Mouse (Mus musculus): ENCODE measurements around the gene Prr12. TPM values are rescaled to one million over a fixed set of nuclear protein-coding genes. Genes with fewer than 3 reads are reported as not detected.

Gene Prr12
- polyA plus RNA-seq, 1 experiment, result 20.5 TPM

DNA sequence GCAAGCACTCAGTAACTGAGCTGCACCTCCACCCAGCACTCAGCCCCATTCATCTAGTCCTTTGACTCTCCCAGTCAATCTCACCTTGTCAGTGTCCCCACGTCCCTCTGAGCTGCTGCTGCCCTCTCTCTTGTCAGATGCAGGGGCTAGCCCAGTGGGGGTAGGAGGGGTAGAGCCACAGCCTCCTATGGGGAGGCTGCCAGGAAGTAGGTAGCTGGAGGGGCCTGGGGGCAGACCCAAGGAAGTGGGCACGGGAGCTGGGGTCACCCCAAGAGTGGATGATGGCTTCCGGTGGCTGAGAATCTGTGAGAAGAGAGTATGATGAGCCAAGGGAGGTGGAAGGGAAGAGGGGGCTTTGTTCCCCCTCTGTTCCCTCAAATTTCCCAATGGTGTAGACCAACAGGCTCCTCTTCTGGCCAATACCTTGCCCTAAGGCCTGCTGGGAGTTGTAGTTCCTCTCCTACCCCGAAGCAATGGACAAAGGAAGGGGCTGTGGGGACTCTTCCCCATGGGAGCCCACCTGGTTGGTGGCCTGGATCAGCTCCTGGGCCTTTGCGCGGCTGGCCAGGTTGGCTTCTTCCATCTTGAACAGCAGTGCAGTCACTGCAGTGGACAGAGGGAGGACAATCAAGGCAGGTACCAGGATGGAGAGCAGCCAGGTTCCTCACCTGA lies 47.2 kb downstream of the Prr12 start:
- DNase-seq (ENCODE audit: extremely low spot score in 1 of 2, low spot score in 1 of 2), result no peak

DNA sequence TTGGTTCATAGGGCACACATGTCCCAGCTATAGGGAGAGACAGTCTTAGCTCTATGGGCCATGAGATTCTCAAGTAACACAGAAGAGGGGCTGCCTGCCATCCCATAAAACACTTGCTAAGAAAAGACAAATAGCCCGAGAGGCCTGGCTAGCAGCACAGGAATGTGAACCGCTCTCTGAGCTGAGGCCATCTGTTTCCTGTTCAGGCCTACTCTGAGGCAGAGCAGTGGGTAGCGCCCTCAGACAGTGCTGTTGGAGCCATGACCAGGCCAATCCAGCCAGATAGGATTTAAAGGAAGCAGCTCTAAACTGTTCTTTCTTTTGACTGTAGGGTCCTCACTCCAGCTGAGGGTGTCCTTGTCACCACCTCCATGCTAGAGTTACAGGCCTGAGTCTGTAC lies 48.1 kb downstream of the Prr12 start:
- DNase-seq (ENCODE audit: extremely low spot score in 1 of 2, low spot score in 1 of 2), result no peak

DNA sequence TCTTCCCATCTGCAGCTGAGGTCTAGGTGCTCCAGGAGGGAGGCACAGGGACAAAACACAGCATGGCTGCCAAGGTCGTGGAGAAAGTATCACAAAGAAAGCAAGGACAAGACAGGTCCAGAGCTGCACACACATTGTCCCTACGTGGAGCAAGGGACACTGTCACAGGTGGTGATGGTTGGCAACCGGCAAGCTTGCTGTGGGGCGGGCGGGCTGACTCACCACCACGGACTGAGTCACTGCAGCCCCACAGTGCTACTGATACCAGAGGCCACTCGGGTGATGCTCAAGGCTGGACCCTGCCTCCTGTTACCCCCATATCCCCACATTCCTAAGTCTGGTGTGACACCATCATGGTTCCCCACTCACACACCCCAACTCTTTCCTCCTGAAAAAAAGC lies 50.2 kb downstream of the Prr12 start:
- no peak for DNase-seq (ENCODE audit: extremely low spot score in 1 of 2, low spot score in 1 of 2)

DNA sequence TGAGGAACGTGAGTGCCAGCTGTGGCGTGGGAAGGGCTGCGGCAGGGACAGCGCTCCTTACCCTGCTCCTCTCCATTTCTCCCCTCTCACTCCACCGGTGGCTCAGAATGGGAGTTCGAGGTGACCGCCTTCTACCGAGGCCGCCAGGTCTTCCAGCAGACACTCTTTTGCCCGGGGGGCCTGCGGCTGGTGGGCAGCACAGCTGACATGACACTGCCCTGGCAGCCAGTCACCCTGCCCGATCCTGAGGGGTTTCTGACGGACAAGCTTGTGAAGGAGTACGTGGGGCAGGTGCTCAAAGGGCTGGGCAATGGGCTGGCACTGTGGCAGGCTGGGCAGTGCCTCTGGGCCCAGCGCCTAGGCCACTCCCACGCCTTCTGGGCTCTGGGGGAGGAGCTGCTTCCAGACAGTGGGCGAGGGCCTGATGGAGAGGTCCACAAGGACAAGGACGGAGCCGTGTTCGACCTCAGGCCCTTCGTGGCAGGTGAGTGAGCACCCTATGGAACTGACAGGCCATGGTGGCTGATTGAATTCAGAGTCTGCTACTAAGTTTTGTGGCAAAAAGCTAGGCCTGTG lies 52.1 kb downstream of the Prr12 start:
- no peak for DNase-seq (ENCODE audit: extremely low spot score in 1 of 2, low spot score in 1 of 2)

DNA sequence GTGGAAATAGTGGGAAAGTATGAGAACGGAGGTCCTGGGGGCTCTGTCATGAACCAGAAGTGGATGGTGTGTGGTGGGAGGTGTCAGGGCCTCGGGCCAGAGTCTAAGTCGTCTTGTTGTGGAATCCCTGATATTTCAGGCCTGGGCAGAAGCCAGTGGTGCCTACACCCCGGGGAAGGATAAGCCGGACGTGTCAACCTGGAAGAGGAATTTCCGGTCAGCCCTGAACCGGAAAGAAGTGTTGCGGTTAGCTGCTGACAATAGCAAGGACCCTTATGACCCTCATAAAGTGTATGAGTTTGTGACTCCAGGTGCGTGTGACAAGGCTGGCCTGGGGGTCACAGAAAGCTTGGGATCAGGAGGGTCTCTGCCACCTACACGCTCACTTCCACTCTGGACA lies 52.9 kb downstream of the Prr12 start:
- DNase-seq (ENCODE audit: extremely low spot score in 1 of 2, low spot score in 1 of 2), result no peak

DNA sequence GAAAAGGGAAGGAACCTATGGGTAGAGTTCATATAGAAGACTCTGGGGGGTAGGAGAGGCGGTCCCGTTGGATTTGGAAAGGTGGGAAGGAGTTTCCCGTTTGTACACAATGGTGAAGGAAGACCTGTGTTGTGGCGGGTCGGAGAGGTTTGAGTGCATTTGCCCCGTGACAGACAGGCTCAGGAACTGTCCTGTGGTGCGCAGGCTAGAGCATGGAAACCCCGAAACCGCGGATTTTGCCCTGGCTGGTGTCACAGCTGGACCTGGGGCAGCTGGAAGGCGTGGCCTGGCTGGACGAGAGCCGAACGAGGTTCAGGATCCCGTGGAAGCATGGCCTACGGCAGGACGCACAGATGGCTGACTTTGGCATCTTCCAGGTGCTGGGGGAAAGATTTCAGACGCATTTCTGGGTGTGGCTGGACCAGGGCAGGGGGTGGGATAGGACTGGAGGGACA lies 54.2 kb downstream of the Prr12 start, which contains the start of gene Bcl2l12:
TSS of gene Bcl2l12 (minus strand) at position 212 of the 455 bp plus-strand sequence.
- no peak for DNase-seq (ENCODE audit: extremely low spot score in 1 of 2, low spot score in 1 of 2)

DNA sequence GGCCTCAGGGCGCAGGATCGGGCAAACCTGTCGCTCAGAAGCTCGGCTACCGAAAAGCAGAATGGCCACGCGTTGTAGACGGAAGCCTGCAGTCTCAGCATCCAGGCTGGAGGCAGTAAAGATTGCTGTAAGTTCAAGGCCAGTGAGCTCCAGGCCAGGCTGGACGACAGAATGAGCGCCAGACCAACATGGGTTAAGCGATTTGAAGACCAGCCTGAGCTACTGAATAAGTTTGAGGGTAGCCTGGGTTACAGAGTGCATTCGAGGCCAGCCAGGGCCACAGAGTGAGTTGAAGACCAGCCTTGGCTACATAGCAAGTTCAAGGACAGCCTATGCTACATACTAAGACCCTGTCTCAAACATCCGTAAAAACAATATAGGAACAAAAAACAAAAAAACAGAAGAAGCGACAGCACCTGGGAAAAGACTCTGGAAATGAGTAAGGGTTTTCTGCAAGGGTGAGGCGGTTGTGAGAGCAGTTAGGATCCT lies 54.7 kb downstream of the Prr12 start:
- DNase-seq (ENCODE audit: extremely low spot score in 1 of 2, low spot score in 1 of 2), result no peak

DNA sequence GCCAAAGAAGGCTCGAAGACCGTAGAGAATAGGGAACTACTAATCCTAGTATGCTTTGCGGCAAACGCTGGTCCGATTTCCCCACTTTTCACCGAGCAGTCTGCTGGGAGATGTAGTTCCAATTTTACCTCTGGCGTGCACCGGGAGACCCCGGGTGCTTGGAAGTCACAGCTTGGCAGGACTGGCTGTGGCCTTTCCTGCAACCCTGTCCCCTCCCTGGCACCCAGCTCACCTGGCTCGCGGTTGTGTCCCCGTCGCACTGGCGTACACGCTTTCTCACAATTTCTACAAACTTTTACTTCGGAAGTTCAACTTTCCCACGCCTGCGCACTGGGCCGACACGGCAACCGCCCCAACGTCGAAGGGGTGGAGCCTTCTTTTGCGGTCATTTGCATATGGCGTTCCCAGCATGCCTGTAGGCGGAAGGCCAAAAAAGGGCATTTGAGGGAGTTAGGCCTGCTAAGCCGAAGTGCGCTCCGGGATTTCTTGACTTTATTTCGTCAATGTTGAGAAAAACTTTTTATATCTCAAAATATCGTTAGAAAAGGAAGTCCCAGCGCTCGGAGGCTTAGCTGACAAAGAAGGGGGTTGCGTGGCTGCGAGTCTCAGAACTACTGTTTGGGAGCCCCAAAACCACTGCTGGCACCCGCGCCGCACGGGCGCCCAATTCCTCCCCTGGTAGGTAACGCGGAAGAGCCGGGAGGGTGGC lies 55.3 kb downstream of the Prr12 start, which contains the start of gene Irf3:
TSS of gene Irf3 (plus strand) at position 418 of the 709 bp plus-strand sequence.
- DNase-seq (ENCODE audit: extremely low spot score in 1 of 2, low spot score in 1 of 2), result peak; percentile 90 to 98

DNA sequence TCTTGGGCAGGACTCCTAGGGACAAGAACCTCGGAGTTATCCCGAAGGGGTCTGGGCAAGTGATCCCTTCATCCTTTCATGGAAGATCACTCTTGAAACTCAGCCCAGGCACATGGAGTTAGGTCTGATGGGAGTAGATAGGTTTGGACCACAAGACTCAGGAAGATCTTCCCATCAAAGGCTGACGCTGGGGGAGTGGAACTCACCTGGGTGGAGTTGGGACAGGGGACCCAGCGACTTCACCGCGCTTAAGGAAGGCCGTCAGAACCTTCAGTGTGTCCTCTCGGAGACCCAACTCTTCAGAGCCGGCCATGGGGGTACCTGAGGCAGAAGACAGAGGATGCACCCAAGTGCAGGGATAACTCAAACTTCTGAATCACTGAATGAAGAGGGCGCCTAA lies 56.0 kb downstream of the Prr12 start:
- no peak for DNase-seq (ENCODE audit: extremely low spot score in 1 of 2, low spot score in 1 of 2)

DNA sequence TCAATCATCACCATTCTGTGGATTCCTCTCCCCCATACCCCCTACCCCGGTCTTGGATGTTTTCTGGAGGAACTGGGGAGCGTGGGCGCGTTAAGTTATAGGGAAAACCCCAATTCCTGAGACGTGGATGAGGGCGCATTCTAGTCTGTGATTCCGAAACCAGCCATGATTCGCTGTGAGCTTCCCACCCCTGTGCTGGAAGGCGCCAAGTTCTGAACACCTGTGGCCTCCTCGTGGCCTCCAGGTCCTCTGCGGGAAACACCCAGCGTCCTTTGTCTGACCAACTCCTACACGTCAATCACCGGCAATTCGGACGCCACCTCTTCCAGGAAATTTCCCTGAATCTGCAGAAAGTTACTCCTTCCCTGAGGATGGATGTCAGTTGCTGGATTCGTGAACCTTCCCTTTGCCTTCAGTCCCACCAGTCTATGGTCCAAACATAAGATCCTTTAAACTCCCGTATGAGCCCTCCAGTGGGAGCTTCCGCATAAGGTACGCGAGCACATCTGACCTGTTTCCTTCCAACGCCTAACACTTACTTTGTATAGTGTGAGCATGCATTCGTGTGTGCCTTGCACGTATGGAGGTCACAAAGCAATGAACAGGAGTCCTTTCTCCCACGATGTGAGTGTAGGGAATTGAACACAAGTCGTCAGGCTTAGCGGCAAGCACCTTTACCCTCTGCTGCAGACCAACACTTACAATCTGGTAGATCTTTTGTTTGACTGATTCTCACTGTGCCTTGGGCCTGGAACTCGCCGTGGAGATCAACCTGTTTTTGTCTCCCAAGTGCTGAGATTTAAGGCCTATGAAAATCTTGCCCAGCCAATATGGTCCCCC lies 65.6 kb downstream of the Prr12 start:
- no peak for DNase-seq (ENCODE audit: extremely low spot score in 1 of 2, low spot score in 1 of 2)

DNA sequence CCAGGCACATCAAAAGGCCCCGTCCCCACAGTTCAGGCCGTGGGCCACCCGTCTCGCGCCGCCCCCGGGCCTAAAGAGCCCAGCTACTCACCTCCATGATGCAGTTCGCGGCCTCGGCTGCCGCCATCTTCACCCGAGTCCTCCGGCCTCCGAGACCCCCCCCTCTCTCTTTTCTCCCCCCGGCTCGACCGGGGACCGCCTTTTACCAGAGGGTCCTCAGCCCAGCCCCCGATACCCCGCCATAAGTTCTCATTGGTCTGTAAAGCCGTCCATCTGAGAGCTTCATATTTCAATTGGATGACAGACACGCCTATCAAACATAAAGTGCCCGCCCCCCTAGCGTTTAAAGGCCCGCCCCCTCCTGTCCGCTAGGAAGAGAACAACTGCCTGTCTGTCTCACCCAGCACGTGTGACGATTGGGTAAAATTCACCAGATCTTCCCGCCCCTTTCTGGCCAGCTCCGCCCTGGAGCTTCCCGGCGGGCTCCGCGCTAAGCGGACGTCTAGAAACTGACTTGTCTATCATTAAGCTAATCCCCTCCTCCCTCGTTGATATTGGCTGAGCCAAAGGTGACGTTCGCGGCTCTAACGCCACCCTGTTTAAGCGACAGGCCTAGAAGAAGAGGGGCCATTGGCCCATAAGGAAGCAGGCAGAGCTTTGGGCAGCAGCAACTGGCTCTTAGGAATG lies 66.3 kb downstream of the Prr12 start, which contains the start of gene Prmt1:
TSS of gene Prmt1 (minus strand) at position 377 of the 687 bp plus-strand sequence.
- DNase-seq (ENCODE audit: extremely low spot score in 1 of 2, low spot score in 1 of 2), result peak; percentile 99 to 100

DNA sequence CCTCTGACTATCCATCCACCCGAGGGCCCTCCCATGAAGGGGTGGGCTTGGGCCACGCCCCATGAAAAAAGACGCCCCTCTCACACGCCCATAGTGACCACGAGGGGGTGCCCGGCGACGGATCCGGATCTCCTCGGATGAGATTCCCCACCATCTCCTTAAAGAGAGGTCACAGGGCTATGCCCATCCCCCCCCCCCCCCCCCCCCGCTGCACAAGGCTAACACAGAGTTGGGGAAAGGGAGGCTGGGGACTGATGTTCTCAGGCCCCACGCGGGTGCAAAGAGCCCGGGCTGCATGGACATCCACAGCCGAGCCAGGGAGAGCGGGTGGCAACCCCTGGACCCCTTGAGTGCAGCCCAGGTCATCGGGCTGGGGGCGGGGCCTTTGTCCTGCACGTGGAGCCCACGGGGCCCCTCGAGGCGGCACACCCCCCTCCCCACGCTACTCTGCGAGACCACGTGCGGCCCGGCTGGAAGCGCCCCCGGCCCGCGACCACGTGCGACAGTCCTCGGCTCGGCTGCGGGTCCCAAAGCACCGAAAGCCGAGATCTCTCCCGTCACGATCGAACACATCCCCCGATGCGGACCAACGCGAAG lies 67.0 kb downstream of the Prr12 start:
- DNase-seq (ENCODE audit: extremely low spot score in 1 of 2, low spot score in 1 of 2), result peak in 1 of 2 experiments; percentile 48

DNA sequence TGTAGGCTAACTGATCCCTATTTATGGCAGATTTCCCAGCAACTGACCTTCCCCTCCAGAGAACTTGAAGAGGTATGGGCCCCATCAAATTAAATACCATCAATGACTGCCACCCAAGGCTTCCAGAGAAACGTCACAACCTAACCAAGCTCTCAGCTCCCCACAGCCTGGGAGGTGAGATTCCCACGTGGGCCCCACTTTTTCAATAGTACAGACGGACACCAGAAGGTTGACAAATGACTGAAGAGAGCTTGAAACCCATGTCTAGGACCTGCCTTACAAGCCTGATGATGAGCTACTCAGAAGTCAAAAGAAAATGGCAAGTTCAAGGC lies 67.9 kb downstream of the Prr12 start:
- DNase-seq (ENCODE audit: extremely low spot score in 1 of 2, low spot score in 1 of 2), result no peak

DNA sequence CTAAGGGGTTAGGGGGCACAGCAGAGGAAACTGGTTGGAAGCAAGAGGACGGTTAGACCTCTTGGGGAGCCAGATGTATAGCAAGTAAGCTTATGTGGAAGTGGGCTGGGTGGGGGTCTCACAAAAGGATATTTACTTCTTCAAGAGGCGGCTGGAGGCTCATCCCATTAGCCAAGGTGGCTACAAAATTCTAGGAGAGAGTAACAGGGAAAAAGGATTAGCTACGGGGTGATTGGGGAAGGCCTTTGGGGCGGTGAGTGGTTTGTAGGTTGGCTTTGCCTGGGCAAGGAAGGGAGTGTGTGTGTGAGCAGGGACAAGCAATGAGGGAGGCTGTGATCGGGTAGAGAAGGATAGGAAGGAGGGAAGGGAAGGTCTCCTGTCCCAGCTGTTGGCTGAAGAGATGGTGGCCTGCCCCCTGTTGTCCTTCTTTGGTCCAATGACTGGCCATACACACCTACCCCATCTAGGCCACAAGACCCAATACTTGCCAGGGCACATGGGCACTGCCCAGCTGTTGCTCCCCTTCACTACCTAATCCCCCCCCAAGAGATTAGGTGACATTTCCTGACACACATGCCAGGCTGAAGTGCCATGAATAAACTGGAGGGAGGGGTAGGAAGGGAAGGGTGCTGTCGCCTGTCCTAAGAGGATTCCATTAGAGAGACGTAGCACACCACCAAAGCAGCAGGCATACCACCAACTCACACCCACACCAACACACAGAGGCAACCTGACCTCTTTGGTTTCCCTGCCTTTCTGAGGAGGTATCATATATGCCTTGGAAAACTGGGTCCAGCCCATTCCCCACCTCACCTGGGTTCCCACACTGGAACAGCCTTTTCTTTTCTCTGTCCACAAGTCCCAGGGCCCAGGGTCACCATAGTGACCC lies 68.5 kb downstream of the Prr12 start:
- no peak for DNase-seq (ENCODE audit: extremely low spot score in 1 of 2, low spot score in 1 of 2)

DNA sequence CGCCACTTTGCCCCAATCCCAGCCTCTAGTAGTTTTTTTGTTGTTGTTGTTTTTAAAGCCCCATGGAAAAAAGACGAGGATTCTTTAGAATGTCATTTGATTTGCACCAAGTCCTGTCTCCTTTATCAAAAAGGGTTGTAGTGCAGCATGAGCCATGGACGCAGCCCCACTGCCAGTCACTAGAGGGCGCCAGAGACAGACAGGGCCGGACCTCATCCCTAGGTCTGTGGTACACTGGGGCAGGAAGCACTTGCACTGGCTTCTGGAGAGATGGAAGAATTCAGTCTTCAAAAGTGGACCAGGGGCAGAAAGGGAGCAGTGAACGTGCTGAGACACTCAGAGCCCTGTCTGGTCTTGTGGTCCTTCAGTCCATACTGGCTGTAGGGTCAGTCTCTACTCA lies 69.6 kb downstream of the Prr12 start:
- peak in 1 of 2 experiments; percentile 92 for DNase-seq (ENCODE audit: extremely low spot score in 1 of 2, low spot score in 1 of 2)

DNA sequence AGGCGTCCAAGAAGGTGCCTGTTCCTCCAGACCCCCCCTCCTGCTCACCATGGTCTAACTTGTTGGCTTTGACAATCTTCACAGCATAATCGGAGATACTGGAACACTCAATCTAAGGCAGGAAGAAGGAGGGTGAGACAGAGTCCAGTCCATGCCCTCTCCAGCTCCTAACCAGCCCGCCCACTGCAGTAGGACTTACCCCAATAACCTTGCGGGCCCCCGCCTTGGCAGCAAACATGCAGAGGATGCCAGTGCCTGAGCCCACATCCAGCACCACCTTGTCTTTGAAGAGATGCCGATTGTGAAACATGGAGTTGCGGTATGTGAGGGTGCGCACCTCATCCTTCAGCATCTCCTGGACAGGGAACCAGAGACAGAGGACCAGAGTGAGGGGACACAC lies 71.1 kb downstream of the Prr12 start:
- no peak for DNase-seq (ENCODE audit: extremely low spot score in 1 of 2, low spot score in 1 of 2)

DNA sequence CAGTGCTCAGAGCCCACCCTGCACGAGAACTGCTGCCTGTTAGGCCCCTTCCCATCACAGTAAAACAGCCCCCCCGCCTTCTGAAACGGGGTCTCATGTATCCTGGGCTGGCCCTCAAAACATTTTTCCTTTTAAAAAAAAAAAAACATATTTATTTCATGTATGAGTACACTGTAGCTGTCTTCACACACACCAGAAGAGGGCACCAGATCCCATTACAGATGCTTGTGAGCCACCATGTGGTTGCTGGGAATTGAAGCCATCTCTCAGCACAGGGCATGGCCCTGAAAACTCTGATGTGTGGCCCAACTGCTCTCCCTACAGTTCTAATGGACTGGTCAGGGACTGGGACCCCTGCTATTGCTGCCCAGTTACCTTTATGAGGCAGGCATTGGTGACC lies 74.4 kb downstream of the Prr12 start:
- DNase-seq (ENCODE audit: extremely low spot score in 1 of 2, low spot score in 1 of 2), result no peak

Measured in frontal cortex, adult 2 months (tissue).